Mouse (Mus musculus) bone marrow macrophage, adult 2 months (primary cell): ENCODE measurements at regions not wholly inside any gene's neighbourhood (a gene's known extent, or its start where the extent isn't known, plus 50 kb on each side); places are given as distances from the start of the nearest gene placed in this dataset.

Experiments
- CTCF ChIP-seq: IDR thresholded peaks from 2 replicates; pipeline ENCODE4 v1.5.1; 2012; ENCODE audit warnings: low read depth, mild to moderate bottlenecking, low read length, moderate library complexity
- POLR2A ChIP-seq: IDR thresholded peaks from 2 replicates; pipeline ENCODE4 v1.6.1; 2012; ENCODE audit warnings: mild to moderate bottlenecking, low read depth, low read length, borderline replicate concordance

DNA sequence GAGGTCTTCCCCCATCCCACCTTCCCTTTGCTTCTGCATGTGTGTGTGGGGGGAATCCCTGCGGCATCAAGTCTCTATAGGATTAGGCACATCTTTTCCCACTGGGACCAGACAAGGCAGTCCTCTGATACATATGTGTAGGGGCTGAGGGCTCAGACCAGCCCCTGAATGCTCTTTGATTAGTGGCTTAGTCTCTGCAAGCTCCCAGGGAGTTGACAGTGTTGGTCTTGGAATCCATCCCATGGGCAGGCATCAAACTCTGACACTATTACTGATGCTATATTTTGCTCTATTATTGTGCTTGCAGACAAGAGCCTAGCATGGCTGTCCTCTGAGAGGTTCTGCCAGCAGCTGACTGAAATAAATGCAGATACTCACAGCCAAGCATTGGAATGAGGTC lies 209.5 kb upstream of the Rag2 start:
- TF ChIP-seq CTCF = no peak
- TF ChIP-seq POLR2A = no peak
